Mouse (Mus musculus): ENCODE data around the gene Rnf7.
"Not testable (repeated sequence)": the region's sequence is repeated elsewhere in the genome, so short reads cannot be mapped to it uniquely, and the experiment has no call there.

The Rnf7 gene

GRCm38 (mm10) chr9:96478071-96478888, at the start of gene Rnf7:
Rnf7 (minus strand) TSS chr9:96478675.
- peak; percentile 95 for DNase-seq (ENCODE audit: low read depth, low spot score)

- DNase-seq (ENCODE audit: low read depth, low spot score) = no peak
Measured at GRCm38 (mm10) chr9:96526011-96526410, 47.5 kb upstream of the Rnf7 start.

- DNase-seq (ENCODE audit: low read depth, low spot score) = no peak
Measured at GRCm38 (mm10) chr9:96524972-96525506, 46.6 kb upstream of the Rnf7 start, which contains the start of gene Gm28729. Gm28729 (minus strand) TSS chr9:96525264.

- DNase-seq (ENCODE audit: low read depth, low spot score) = no peak
Measured at GRCm38 (mm10) chr9:96523148-96523547, 44.7 kb upstream of the Rnf7 start.

- DNase-seq (ENCODE audit: low read depth, low spot score) = not testable (repeated sequence)
Measured at GRCm38 (mm10) chr9:96521574-96521973, 43.1 kb upstream of the Rnf7 start.

GRCm38 (mm10) chr9:96517429-96517828, 39.0 kb upstream of the Rnf7 start:
- no peak for DNase-seq (ENCODE audit: low read depth, low spot score)

GRCm38 (mm10) chr9:96516806-96517205, 38.3 kb upstream of the Rnf7 start:
- DNase-seq (ENCODE audit: low read depth, low spot score) = no peak

GRCm38 (mm10) chr9:96515737-96516136, 37.3 kb upstream of the Rnf7 start:
- DNase-seq (ENCODE audit: low read depth, low spot score) = no peak

GRCm38 (mm10) chr9:96514278-96514677, 35.8 kb upstream of the Rnf7 start:
- no peak for DNase-seq (ENCODE audit: low read depth, low spot score)

GRCm38 (mm10) chr9:96506011-96506498, 27.6 kb upstream of the Rnf7 start:
- no peak for DNase-seq (ENCODE audit: low read depth, low spot score)

- no peak for DNase-seq (ENCODE audit: low read depth, low spot score)
Measured at GRCm38 (mm10) chr9:96505156-96505555, 26.7 kb upstream of the Rnf7 start.

- DNase-seq (ENCODE audit: low read depth, low spot score) = no peak
Measured at GRCm38 (mm10) chr9:96504116-96504895, 25.8 kb upstream of the Rnf7 start.

GRCm38 (mm10) chr9:96502856-96503610, 24.6 kb upstream of the Rnf7 start:
- DNase-seq (ENCODE audit: low read depth, low spot score) = no peak

- no peak for DNase-seq (ENCODE audit: low read depth, low spot score)
Measured at GRCm38 (mm10) chr9:96501217-96501616, 22.7 kb upstream of the Rnf7 start.

- DNase-seq (ENCODE audit: low read depth, low spot score) = no peak
Measured at GRCm38 (mm10) chr9:96493212-96493611, 14.7 kb upstream of the Rnf7 start.

GRCm38 (mm10) chr9:96491810-96492209, 13.3 kb upstream of the Rnf7 start:
- DNase-seq (ENCODE audit: low read depth, low spot score) = no peak

GRCm38 (mm10) chr9:96487869-96488268, 9.4 kb upstream of the Rnf7 start:
- not testable (repeated sequence) for DNase-seq (ENCODE audit: low read depth, low spot score)

GRCm38 (mm10) chr9:96483648-96484047, 5.2 kb upstream of the Rnf7 start:
- no peak for DNase-seq (ENCODE audit: low read depth, low spot score)

GRCm38 (mm10) chr9:96483028-96483427, 4.6 kb upstream of the Rnf7 start:
- DNase-seq (ENCODE audit: low read depth, low spot score) = no peak

GRCm38 (mm10) chr9:96472356-96472755, 6.1 kb downstream of the Rnf7 start:
- DNase-seq (ENCODE audit: low read depth, low spot score) = no peak

- DNase-seq (ENCODE audit: low read depth, low spot score) = not testable (repeated sequence)
Measured at GRCm38 (mm10) chr9:96471681-96472080, 6.8 kb downstream of the Rnf7 start.

Measured in retina, adult 2 months (tissue).